Mouse (Mus musculus) hindbrain, embryonic 10.5 days (tissue): ENCODE measurements around the gene Ndufs7. TPM values are rescaled to one million over a fixed set of nuclear protein-coding genes. Genes with fewer than 3 reads are reported as not detected.
A peak's percentile ranks its signal among the peaks of the same experiment; 100 is the strongest.
"Not testable (repeated sequence)": the region's sequence is repeated elsewhere in the genome, so short reads cannot be mapped to it uniquely, and the experiment has no call there.

Experiments
- DNase-seq: peaks from one replicate; pipeline ENCODE4 v3.0.0-alpha.2; 2017; ENCODE audit warnings: low spot score
- H3K27ac ChIP-seq: fragments of 300-500 bp; sonication (generic); 2 replicates; pipeline ENCODE4 v1.5.1; 2016; ENCODE audit warnings: mild to moderate bottlenecking, moderate library complexity
- H3K27me3 ChIP-seq: fragments of 300-500 bp; sonication (generic); 2 replicates; pipeline ENCODE4 v1.6.1; 2016; ENCODE audit warnings: mild to moderate bottlenecking; ENCODE audit not compliant: poor library complexity, insufficient read depth, severe bottlenecking
- H3K36me3 ChIP-seq: fragments of 300-500 bp; sonication (generic); 2 replicates; pipeline ENCODE4 v1.6.1; 2016; ENCODE audit warnings: mild to moderate bottlenecking, moderate library complexity
- H3K4me1 ChIP-seq: fragments of 300-500 bp; sonication (generic); replicated peaks from 2 replicates; pipeline ENCODE4 v1.6.1; 2016; ENCODE audit warnings: mild to moderate bottlenecking
- H3K4me3 ChIP-seq: fragments of 300-500 bp; sonication (generic); 2 replicates; pipeline ENCODE4 v1.5.1; 2016; ENCODE audit warnings: mild to moderate bottlenecking, moderate library complexity
- H3K9me3 ChIP-seq: fragments of 300-500 bp; sonication (generic); 2 replicates; pipeline ENCODE4 v1.6.1; 2016; ENCODE audit warnings: mild to moderate bottlenecking, moderate library complexity
- WGBS: fragments of 180-500 bp; shearing (Covaris S2); methylation state at CpG from one replicate; pipeline ENCODE4 v1.1.7; 2016; 5-methylcytosine and 5-hydroxymethylcytosine counted together
- polyA plus RNA-seq: library from polyadenylated mRNA; unstranded; fragments of >200 nt; fragmentation: Nextera tagmentation; extraction: Ambion mirVana; gene quantifications from 2 replicates; pipeline ENCODE4 v1.2.1, GENCODE M21; 2016

Gene Ndufs7
- polyA plus RNA-seq, 1 experiment from 2014 or later, result 313 TPM

DNA sequence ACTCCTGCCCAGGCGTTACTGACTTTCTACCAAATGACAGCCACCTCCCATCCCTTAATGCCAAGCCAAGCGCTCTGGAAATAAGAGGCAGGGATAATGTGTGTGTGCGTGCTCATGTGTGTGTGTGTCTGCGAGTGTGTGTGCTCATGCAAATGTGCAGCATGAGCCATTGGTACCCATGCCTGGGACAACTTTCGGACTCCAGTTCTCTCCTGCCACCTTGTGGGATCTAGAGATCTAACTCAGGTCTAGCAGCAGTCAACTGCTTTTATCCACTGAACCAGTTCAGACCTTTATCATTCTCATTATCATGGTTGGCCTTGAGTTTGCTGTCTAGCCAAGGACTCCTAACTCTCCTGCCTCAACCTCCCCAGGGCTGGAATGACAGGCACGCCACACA is 1.1 kb upstream of the Ndufs7 start:
- Histone ChIP-seq H3K36me3 (peaks cover 29% of the 10 kb centered on the region), H3K27me3 (no peaks in the 10 kb centered on the region), H3K27ac (no peak overlapping the region), H3K4me1 (peaks cover 40% of the 10 kb centered on the region), H3K4me3 (peak overlapping the region; percentile 9; the same call in 1 of the 2 replicates), H3K9me3 (no peaks in the 10 kb centered on the region)
- DNase-seq, result peak; percentile 31
- WGBS, result 62% methylated on average over 6 of the region's 6 CpGs

DNA sequence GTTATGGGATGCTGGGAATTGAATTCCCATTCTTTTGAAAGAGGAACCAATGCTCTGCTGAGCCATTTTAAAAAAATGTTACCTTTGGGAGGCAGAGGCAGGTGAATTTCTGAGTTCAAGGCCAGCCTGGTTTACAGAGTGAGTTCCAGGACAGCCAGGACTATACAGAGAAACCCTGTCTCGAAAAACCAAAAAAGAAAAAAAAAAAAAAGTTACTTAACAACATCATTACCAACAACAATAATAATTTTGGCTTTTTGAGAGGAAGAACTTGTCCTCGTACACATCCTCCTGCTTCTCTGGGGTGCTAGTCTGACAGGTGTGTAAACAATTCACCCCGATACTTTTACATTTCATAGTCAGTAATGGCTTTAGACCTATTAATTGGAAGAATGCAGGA is 484 bp upstream of the Ndufs7 start:
- peak overlapping the region; percentile 57 for H3K4me3 ChIP-seq

DNA sequence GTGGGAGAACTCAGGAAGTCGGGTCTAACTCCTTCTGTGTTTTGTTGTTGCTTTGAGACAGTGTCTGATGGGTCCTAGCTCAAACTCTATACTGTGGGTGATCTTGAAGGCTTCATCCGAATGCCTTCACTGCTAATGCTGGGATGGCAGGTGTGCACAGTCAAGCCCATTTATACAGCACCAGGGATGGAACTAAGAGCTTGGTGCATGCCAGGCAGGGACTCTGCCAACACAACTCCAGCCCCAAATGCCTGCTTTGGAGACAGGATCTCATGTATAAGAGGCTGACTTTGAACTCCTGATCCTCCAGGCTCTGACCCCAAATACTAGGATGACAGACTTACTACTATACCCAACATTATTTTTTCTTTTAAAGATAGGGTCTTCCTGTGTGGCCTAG is 1.1 kb downstream of the Ndufs7 start:
- Histone ChIP-seq H3K36me3 (peaks cover 32% of the 10 kb centered on the region), H3K27ac (peak overlapping the region; percentile 94), H3K27me3 (no peaks in the 10 kb centered on the region), H3K9me3 (no peaks in the 10 kb centered on the region), H3K4me1 (peaks cover 31% of the 10 kb centered on the region), H3K4me3 (peak overlapping the region; percentile 57)
- no peak for DNase-seq
- 41% methylated on average over 2 of the region's 2 CpGs for WGBS

More for the DNA sequence above, 484 bp upstream of the Ndufs7 start:
- not testable (repeated sequence) for DNase-seq, H3K9me3 ChIP-seq, H3K27ac ChIP-seq, H3K27me3 ChIP-seq
- H3K36me3 ChIP-seq, result peaks cover 29% of the 10 kb centered on the region
- WGBS, result 49% methylated on average over 3 of the region's 3 CpGs
- H3K4me1 ChIP-seq, result peaks cover 41% of the 10 kb centered on the region

DNA sequence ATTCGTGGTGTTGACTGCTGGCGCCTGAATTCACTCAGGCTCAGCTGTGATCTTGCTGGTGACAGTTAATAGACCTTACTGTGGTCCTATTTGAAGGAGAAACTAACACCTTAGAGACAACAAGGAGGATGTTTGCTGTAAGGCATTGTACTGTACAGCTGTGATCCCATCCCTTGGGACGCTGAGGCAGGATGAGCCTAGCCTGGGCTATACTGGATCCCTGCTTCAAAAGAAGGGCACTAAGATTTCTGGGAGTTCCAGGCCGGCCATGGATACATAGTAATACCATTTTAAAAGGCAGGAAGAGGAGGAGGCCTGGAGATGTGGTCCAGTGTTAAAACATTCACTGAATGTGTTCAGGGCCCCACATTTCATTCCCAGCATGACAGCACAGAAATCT is 1.7 kb downstream of the Ndufs7 start:
- H3K4me1 ChIP-seq, result peaks cover 26% of the 10 kb centered on the region
- H3K9me3 ChIP-seq, result no peaks in the 10 kb centered on the region
- peak overlapping the region; percentile 57 for H3K4me3 ChIP-seq
- no peaks in the 10 kb centered on the region for H3K27me3 ChIP-seq
- peaks cover 37% of the 10 kb centered on the region for H3K36me3 ChIP-seq
- 86% methylated on average over 4 of the region's 4 CpGs for WGBS
- H3K27ac ChIP-seq, result no peak overlapping the region
- DNase-seq, result no peak

GRCm38 (mm10) chr10:80252011-80252410 is 3.1 kb downstream of the Ndufs7 start:
- H3K4me3 ChIP-seq, result no peak overlapping the region

GRCm38 (mm10) chr10:80252493-80253274 is 3.8 kb downstream of the Ndufs7 start:
- H3K27ac ChIP-seq, result no peak overlapping the region
- 90% methylated on average over 11 of the region's 11 CpGs for WGBS
- H3K9me3 ChIP-seq, result no peaks in the 10 kb centered on the region
- H3K27me3 ChIP-seq, result no peaks in the 10 kb centered on the region
- H3K36me3 ChIP-seq, result peaks cover 57% of the 10 kb centered on the region
- peaks cover 35% of the 10 kb centered on the region for H3K4me1 ChIP-seq
- no peak for DNase-seq
- no peak overlapping the region for H3K4me3 ChIP-seq

More at GRCm38 (mm10) chr10:80252011-80252410, 3.1 kb downstream of the Ndufs7 start:
- DNase-seq, result no peak
- Histone ChIP-seq H3K27me3 (no peaks in the 10 kb centered on the region), H3K27ac (no peak overlapping the region), H3K4me1 (peaks cover 34% of the 10 kb centered on the region), H3K9me3 (no peaks in the 10 kb centered on the region), H3K36me3 (peaks cover 51% of the 10 kb centered on the region)

DNA sequence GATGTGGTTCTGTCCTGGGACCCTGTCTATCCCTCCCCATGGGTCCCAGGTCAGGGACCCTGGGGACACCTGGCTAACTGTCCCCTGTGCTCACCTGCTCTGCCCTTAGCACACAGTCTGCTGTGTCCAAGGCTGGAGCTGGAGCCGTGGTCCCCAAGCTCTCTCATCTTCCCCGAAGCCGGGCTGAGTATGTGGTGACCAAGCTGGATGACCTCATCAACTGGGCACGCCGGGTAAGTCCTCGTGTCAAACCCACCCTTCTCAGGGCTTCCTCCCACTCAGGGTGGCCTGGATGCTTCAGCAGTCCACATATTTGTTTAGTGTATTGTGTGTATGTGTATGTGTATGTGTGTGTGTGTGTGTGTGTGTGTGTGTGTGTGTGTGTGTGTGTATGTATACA is 4.6 kb downstream of the Ndufs7 start:
- H3K9me3 ChIP-seq, result no peaks in the 10 kb centered on the region
- H3K36me3 ChIP-seq, result peaks cover 66% of the 10 kb centered on the region
- no peak for DNase-seq
- no peaks in the 10 kb centered on the region for H3K27me3 ChIP-seq
- H3K4me1 ChIP-seq, result peaks cover 42% of the 10 kb centered on the region
- H3K4me3 ChIP-seq, result no peak overlapping the region
- WGBS, result 95% methylated on average over 6 of the region's 6 CpGs
- no peak overlapping the region for H3K27ac ChIP-seq

DNA sequence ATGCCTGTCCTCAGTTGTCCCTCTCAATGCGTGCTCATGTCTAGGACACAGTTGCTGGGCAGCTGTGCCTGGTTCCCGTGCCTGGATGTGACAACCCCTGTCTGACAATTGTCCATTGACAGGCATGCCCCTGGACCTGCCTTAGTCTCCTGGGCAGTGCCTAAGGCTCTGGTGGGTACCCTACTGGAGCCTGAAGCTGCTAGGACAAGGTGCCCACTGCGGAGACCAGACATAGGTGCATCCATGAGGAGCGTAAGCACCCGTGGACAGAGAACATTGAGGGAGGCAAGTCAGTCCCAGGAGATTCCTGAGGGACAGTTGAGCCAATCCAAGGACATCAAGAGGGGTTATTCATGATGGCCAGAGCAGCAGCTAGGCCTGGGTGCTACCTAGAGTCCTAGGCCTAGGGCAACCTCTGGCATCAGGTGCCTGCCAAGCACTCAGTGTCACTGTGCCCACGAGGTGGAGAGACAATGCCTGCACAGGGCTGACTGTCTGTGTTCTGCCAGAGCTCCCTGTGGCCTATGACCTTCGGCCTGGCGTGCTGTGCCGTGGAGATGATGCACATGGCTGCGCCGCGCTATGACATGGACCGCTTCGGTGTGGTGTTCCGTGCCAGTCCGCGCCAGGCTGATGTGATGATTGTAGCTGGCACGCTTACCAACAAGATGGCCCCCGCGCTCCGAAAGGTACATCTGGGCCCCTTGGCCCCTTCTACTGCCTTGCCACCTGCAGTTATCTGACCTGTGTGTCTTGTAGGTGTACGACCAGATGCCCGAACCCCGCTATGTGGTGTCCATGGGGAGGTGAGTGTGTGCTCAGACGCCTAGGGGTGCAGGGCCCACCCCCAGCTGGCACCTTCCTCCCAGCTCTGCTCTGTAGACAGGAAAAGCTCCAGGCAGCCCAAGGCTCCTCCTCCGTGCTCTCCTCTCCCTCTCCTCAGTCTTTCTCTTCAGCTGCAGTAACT is 5.7 kb downstream of the Ndufs7 start:
- 95% methylated on average over 26 of the region's 26 CpGs for WGBS
- Histone ChIP-seq H3K36me3 (peaks cover 71% of the 10 kb centered on the region), H3K9me3 (no peaks in the 10 kb centered on the region), H3K4me1 (peaks cover 53% of the 10 kb centered on the region), H3K27me3 (no peaks in the 10 kb centered on the region), H3K4me3 (no peak overlapping the region), H3K27ac (no peak overlapping the region)
- DNase-seq, result no peak

DNA sequence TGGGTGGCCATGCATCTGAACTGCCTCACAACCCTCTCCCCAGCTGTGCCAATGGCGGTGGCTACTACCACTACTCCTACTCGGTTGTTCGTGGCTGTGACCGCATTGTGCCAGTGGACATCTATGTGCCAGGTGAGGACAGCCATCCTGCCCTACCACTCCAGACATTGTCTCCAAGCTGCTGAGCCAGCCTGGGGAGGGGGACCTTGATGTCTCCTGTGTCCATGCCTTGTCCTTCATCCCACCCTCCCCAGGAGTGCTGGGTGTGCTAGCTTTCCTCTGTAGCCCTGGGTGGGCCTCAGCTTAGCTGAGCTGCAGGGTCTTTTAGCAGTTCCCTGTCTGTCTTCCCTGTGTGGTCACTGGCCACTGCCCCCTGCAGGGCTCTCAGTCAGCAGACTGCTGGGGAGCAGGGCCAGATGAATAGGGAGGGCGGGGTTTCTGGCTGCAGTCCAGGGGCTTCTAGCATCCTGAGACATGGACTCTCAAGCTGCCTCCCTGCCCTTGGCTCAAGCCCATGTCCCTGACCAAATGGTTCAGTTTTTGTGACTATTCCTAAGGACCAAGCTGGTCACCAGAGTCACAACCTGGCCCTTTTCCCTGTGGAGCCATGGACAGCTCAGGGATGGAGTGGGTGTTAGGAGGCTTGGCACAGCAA is 7.1 kb downstream of the Ndufs7 start:
- Histone ChIP-seq H3K4me3 (no peak overlapping the region), H3K4me1 (peaks cover 54% of the 10 kb centered on the region), H3K36me3 (peaks cover 71% of the 10 kb centered on the region), H3K9me3 (no peaks in the 10 kb centered on the region), H3K27ac (0 out of 2 replicates have a peak overlapping the region, but pooled peaks have one; percentile 42), H3K27me3 (no peaks in the 10 kb centered on the region)
- no peak for DNase-seq
- WGBS, result 85% methylated on average over 5 of the region's 5 CpGs

GRCm38 (mm10) chr10:80257936-80258335 is 9.0 kb downstream of the Ndufs7 start:
- H3K4me3 ChIP-seq, result no peak overlapping the region; the same call in 1 of the 2 replicates
- peaks cover 62% of the 10 kb centered on the region for H3K4me1 ChIP-seq
- H3K36me3 ChIP-seq, result peaks cover 61% of the 10 kb centered on the region
- no peaks in the 10 kb centered on the region for H3K27me3 ChIP-seq
- DNase-seq, result no peak
- WGBS, result 88% methylated on average over 2 of the region's 2 CpGs
- H3K9me3 ChIP-seq, result no peaks in the 10 kb centered on the region
- H3K27ac ChIP-seq, result peak overlapping the region; percentile 8; the same call in 1 of the 2 replicates

DNA sequence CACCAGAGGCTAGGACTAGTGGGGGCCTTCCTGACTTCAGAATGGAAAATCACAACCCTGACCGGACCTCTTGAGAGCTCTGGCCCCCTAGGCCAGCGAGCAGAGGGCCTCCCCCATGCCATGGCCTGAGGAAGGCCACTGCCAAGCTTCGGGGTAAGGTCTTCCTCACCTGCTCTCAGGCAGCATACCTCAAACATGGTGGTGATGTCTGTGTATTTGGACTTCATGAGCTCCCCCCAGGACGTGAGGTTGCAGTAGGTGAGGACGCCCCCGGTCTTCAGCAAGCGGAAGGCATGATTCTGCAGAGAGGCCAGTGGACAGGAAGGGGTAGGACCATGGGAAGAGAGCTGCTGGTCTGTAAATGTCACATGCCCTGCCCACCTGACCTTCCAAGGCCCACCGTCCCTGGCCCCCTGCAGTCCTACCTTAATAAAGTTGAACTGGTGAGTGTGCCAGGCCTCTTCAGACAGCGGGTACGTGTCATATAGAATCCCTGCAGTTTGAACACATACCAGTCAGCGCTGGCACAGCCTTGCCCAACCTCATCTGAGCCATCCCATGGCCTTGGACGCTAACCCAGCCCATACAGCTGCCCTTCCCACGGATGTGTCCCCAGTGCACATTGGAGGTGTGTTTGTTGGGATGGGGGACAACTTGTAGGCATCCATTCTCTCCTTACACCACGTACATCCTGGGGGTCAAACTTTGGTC is 10.0 kb downstream of the Ndufs7 start:
- Histone ChIP-seq H3K4me3 (peak overlapping the region; percentile 61; the same call in 1 of the 2 replicates), H3K36me3 (peaks cover 51% of the 10 kb centered on the region), H3K4me1 (peaks cover 61% of the 10 kb centered on the region), H3K9me3 (no peaks in the 10 kb centered on the region), H3K27ac (peak overlapping the region; percentile 91), H3K27me3 (no peaks in the 10 kb centered on the region)
- DNase-seq, result no peak
- WGBS, result 89% methylated on average over 14 of the region's 14 CpGs

- 73% methylated on average over 6 of the region's 6 CpGs for WGBS
- Histone ChIP-seq H3K4me3 (peak overlapping the region; percentile 61), H3K27ac (peak overlapping the region; percentile 91), H3K36me3 (peaks cover 46% of the 10 kb centered on the region), H3K9me3 (no peaks in the 10 kb centered on the region), H3K27me3 (no peaks in the 10 kb centered on the region), H3K4me1 (peaks cover 61% of the 10 kb centered on the region)
- no peak for DNase-seq
Measured at GRCm38 (mm10) chr10:80259463-80259805, 10.5 kb downstream of the Ndufs7 start.
